Mouse (Mus musculus): ENCODE measurements around the gene Ctsh.
"Not testable (repeated sequence)": the region's sequence is repeated elsewhere in the genome, so short reads cannot be mapped to it uniquely, and the experiment has no call there.

The Ctsh gene

GRCm38 (mm10) chr9:90053852-90054251 is at the start of gene Ctsh:
Gene Ctsh, plus strand, starts transcription at chr9:90054152.
- DNase-seq (ENCODE audit: low read depth, low spot score): no peak

GRCm38 (mm10) chr9:90006432-90006831 is 47.5 kb upstream of the Ctsh start:
- no peak for DNase-seq (ENCODE audit: low read depth, low spot score)

- no peak for DNase-seq (ENCODE audit: low read depth, low spot score)
These were observed 46.9 kb upstream of the Ctsh start for GRCm38 (mm10) chr9:90007094-90007493.

GRCm38 (mm10) chr9:90008138-90008537 is 45.8 kb upstream of the Ctsh start:
- no peak for DNase-seq (ENCODE audit: low read depth, low spot score)

- no peak for DNase-seq (ENCODE audit: low read depth, low spot score)
These were observed 42.1 kb upstream of the Ctsh start for GRCm38 (mm10) chr9:90011849-90012248.

- DNase-seq (ENCODE audit: low read depth, low spot score): no peak
These were observed 39.3 kb upstream of the Ctsh start for GRCm38 (mm10) chr9:90014649-90015048.

GRCm38 (mm10) chr9:90016204-90016603 is 37.7 kb upstream of the Ctsh start:
- no peak for DNase-seq (ENCODE audit: low read depth, low spot score)

GRCm38 (mm10) chr9:90020866-90021265 is 33.1 kb upstream of the Ctsh start:
- DNase-seq (ENCODE audit: low read depth, low spot score): no peak

GRCm38 (mm10) chr9:90021442-90021841 is 32.5 kb upstream of the Ctsh start:
- DNase-seq (ENCODE audit: low read depth, low spot score): no peak

GRCm38 (mm10) chr9:90027709-90028108 is 26.2 kb upstream of the Ctsh start:
- no peak for DNase-seq (ENCODE audit: low read depth, low spot score)

- DNase-seq (ENCODE audit: low read depth, low spot score): no peak
These were observed 20.0 kb upstream of the Ctsh start for GRCm38 (mm10) chr9:90033922-90034321.

- no peak for DNase-seq (ENCODE audit: low read depth, low spot score)
These were observed 18.8 kb upstream of the Ctsh start for GRCm38 (mm10) chr9:90035168-90035567.

- DNase-seq (ENCODE audit: low read depth, low spot score): no peak
These were observed 18.2 kb upstream of the Ctsh start for GRCm38 (mm10) chr9:90035794-90036193.

- no peak for DNase-seq (ENCODE audit: low read depth, low spot score)
These were observed 17.6 kb upstream of the Ctsh start for GRCm38 (mm10) chr9:90036313-90036712.

- DNase-seq (ENCODE audit: low read depth, low spot score): no peak
These were observed 15.4 kb upstream of the Ctsh start for GRCm38 (mm10) chr9:90038535-90038934.

- DNase-seq (ENCODE audit: low read depth, low spot score): no peak
These were observed 13.0 kb upstream of the Ctsh start for GRCm38 (mm10) chr9:90040916-90041315.

GRCm38 (mm10) chr9:90041556-90041955 is 12.4 kb upstream of the Ctsh start:
- DNase-seq (ENCODE audit: low read depth, low spot score): no peak

- not testable (repeated sequence) for DNase-seq (ENCODE audit: low read depth, low spot score)
These were observed 11.0 kb upstream of the Ctsh start for GRCm38 (mm10) chr9:90042906-90043305.

GRCm38 (mm10) chr9:90045191-90045590 is 8.8 kb upstream of the Ctsh start:
- DNase-seq (ENCODE audit: low read depth, low spot score): no peak

- no peak for DNase-seq (ENCODE audit: low read depth, low spot score)
These were observed 5.9 kb upstream of the Ctsh start for GRCm38 (mm10) chr9:90047937-90048627.

GRCm38 (mm10) chr9:90054371-90055145 is 606 bp downstream of the Ctsh start:
- peak; percentile 64 for DNase-seq (ENCODE audit: low read depth, low spot score)

- DNase-seq (ENCODE audit: low read depth, low spot score): no peak
These were observed 1.5 kb downstream of the Ctsh start for GRCm38 (mm10) chr9:90055409-90055808.

- DNase-seq (ENCODE audit: low read depth, low spot score): no peak
These were observed 2.0 kb downstream of the Ctsh start for GRCm38 (mm10) chr9:90055911-90056310.
